Mouse (Mus musculus): ENCODE results near the gene Rere.

DNA sequence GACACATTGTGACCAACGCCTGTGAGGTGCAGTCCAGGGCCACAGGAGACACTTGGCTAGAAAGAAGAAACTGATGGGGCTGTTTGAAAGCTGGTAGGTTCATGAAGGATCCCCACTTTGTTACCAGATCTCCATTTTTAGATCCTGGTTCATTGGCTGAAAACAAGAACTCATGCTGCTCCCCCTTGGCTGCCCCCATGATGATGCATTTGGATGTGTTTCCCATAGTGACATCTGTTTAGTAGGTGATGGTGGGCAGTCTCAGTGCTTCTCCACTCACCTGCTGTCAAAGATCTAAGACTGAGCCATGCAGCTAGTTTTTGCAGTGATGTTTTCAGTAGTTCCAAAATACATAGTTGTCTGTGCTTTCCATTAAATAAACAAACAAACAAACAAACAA is 247.0 kb downstream of the Rere start:
- TF ChIP-seq CTCF (IDR thresholded peaks at IDR 0.05; ENCODE audit: control insufficient read depth, insufficient read depth, insufficient replicate concordance, low read depth, low read length) (no peak), POLR2A (IDR thresholded peaks at IDR 0.05; ENCODE audit: control insufficient read depth, low read depth, low read length) (no peak)
